Mouse (Mus musculus) forebrain, embryonic 11.5 days (tissue): ENCODE results near the gene Bicd1. TPM values are rescaled to one million over a fixed set of nuclear protein-coding genes. Genes with fewer than 3 reads are reported as not detected.
A peak's percentile ranks its signal among the peaks of the same experiment; 100 is the strongest.
"Not testable (repeated sequence)": the region's sequence is repeated elsewhere in the genome, so short reads cannot be mapped to it uniquely, and the experiment has no call there.

Experiments
- ATAC-seq: fragments of 200-750 bp; cut with Nextera tagmentation; replicated peaks from 2 replicates; pipeline ENCODE4 v1.8.0; 2017; ENCODE audit warnings: moderate TSS enrichment; ENCODE audit not compliant: low FRiP score
- DNase-seq: peaks from one replicate; pipeline ENCODE4 v3.0.0-alpha.2; 2017; ENCODE audit warnings: low spot score
- H3K27ac ChIP-seq: fragments of 300-500 bp; sonication (generic); 2 replicates; pipeline ENCODE4 v1.5.1; 2014; ENCODE audit warnings: low read depth, low read length
- H3K27me3 ChIP-seq: fragments of 300-500 bp; sonication (generic); 2 replicates; pipeline ENCODE4 v1.6.1; 2014; ENCODE audit warnings: mild to moderate bottlenecking, low read length, mixed read lengths; ENCODE audit not compliant: control insufficient read depth, insufficient read depth
- H3K36me3 ChIP-seq: fragments of 300-500 bp; sonication (generic); 2 replicates; pipeline ENCODE4 v1.6.1; 2014; ENCODE audit warnings: mild to moderate bottlenecking, low read length, moderate library complexity, mixed read lengths; ENCODE audit not compliant: control insufficient read depth, insufficient read depth
- H3K4me1 ChIP-seq: fragments of 300-500 bp; sonication (generic); replicated peaks from 2 replicates; pipeline ENCODE4 v1.6.1; 2014; ENCODE audit warnings: low read length, mixed read lengths; ENCODE audit not compliant: control insufficient read depth, insufficient read depth
- H3K4me2 ChIP-seq: fragments of 300-500 bp; sonication (generic); 2 replicates; pipeline ENCODE4 v1.6.1; 2014; ENCODE audit warnings: low read depth, mild to moderate bottlenecking, low read length, moderate library complexity, mixed read lengths; ENCODE audit not compliant: severe bottlenecking
- H3K4me3 ChIP-seq: fragments of 300-500 bp; sonication (generic); 2 replicates; pipeline ENCODE4 v1.5.1; 2014; ENCODE audit warnings: low read depth, low read length
- H3K9ac ChIP-seq: fragments of 300-500 bp; sonication (generic); 2 replicates; pipeline ENCODE4 v1.6.1; 2014; ENCODE audit warnings: low read length
- H3K9me3 ChIP-seq: fragments of 300-500 bp; sonication (generic); 2 replicates; pipeline ENCODE4 v1.6.1; 2016; ENCODE audit warnings: low read length, mixed read lengths; ENCODE audit not compliant: control insufficient read depth
- WGBS: fragments of 180-500 bp; shearing (Covaris S2); extraction: QIAGEN DNeasy Blood & Tissue Kit; methylation state at CpG from one replicate; pipeline ENCODE4 v1.1.7; 2014; 5-methylcytosine and 5-hydroxymethylcytosine counted together
- polyA plus RNA-seq: library from polyadenylated mRNA; unstranded; fragments of >200 nt; fragmentation: Nextera tagmentation; extraction: Ambion mirVana; gene quantifications from 2 replicates; pipeline ENCODE4 v1.2.1, GENCODE M21; 2014

Gene Bicd1
- polyA plus RNA-seq = 19.5 and 22.4 TPM in 2 replicates

GRCm38 (mm10) chr6:149408833-149409332 lies at the start of gene Bicd1:
TSS of gene Bicd1 (plus strand) at chr6:149408886.
- no peaks in the 10 kb centered on the region for H3K9me3 ChIP-seq
- peak within 1 kb of the TSS; percentile 50 for H3K4me2 ChIP-seq
- DNase-seq (peak; percentile 91), ATAC-seq (peak; percentile 99)
- 1% methylated on average over 30 of the region's 30 CpGs for WGBS
- peak within 1 kb of the TSS; percentile 78 for H3K27ac ChIP-seq
- H3K27me3 ChIP-seq = no peaks in the 10 kb centered on the region
- H3K4me1 ChIP-seq = no peaks in the 10 kb centered on the region
- no peaks in the 10 kb centered on the region for H3K36me3 ChIP-seq
- H3K9ac ChIP-seq = peak within 1 kb of the TSS; percentile 84
- H3K4me3 ChIP-seq = peak within 1 kb of the TSS; percentile 73

- H3K9me3 ChIP-seq = not testable (repeated sequence)
Observed at GRCm38 (mm10) chr6:149362533-149362932, 46.2 kb upstream of the Bicd1 start.

GRCm38 (mm10) chr6:149365975-149366374 lies 42.7 kb upstream of the Bicd1 start:
- H3K4me2 ChIP-seq, H3K4me1 ChIP-seq, H3K4me3 ChIP-seq, H3K27me3 ChIP-seq, DNase-seq, H3K36me3 ChIP-seq, H3K9me3 ChIP-seq, ATAC-seq, H3K9ac ChIP-seq, H3K27ac ChIP-seq: not testable (repeated sequence)
- WGBS = 79% methylated on average over 2 of the region's 2 CpGs

More at GRCm38 (mm10) chr6:149362533-149362932, 46.2 kb upstream of the Bicd1 start:
- not testable (repeated sequence) for H3K4me2 ChIP-seq, H3K9ac ChIP-seq, H3K27ac ChIP-seq, H3K27me3 ChIP-seq, H3K4me3 ChIP-seq, DNase-seq, H3K36me3 ChIP-seq, H3K4me1 ChIP-seq, ATAC-seq
- 95% methylated on average over 20 of the region's 20 CpGs for WGBS

GRCm38 (mm10) chr6:149366403-149366802 lies 42.3 kb upstream of the Bicd1 start:
- Histone ChIP-seq H3K9ac (no peak overlapping the region), H3K27ac (no peak overlapping the region), H3K9me3 (no peaks in the 10 kb centered on the region), H3K4me3 (no peak overlapping the region), H3K4me2 (no peak overlapping the region), H3K27me3 (no peaks in the 10 kb centered on the region), H3K36me3 (no peaks in the 10 kb centered on the region), H3K4me1 (no peaks in the 10 kb centered on the region)
- DNase-seq = no peak
- WGBS = 85% methylated on average over 2 of the region's 2 CpGs
- no peak for ATAC-seq

- Histone ChIP-seq H3K4me1 (no peaks in the 10 kb centered on the region), H3K36me3 (no peaks in the 10 kb centered on the region), H3K9me3 (no peaks in the 10 kb centered on the region), H3K9ac (no peak overlapping the region), H3K4me3 (no peak overlapping the region), H3K27me3 (no peaks in the 10 kb centered on the region), H3K27ac (no peak overlapping the region), H3K4me2 (no peak overlapping the region)
- no peak for DNase-seq
- WGBS = 67% methylated on average over 2 of the region's 2 CpGs
- peak; percentile 58; the same call in 1 of the 2 replicates for ATAC-seq
Observed at GRCm38 (mm10) chr6:149374986-149375457, 33.7 kb upstream of the Bicd1 start.

- Histone ChIP-seq H3K36me3 (no peaks in the 10 kb centered on the region), H3K27ac (no peak overlapping the region), H3K27me3 (no peaks in the 10 kb centered on the region), H3K4me3 (no peak overlapping the region), H3K4me1 (no peaks in the 10 kb centered on the region), H3K9me3 (no peaks in the 10 kb centered on the region), H3K4me2 (no peak overlapping the region), H3K9ac (no peak overlapping the region)
- ATAC-seq (no peak), DNase-seq (no peak)
- 83% methylated on average over 2 of the region's 2 CpGs for WGBS
Observed at GRCm38 (mm10) chr6:149383531-149383930, 25.2 kb upstream of the Bicd1 start.

- 62% methylated on average over 3 of the region's 3 CpGs for WGBS
Observed at GRCm38 (mm10) chr6:149386389-149386788, 22.3 kb upstream of the Bicd1 start.

GRCm38 (mm10) chr6:149389626-149390025 lies 19.1 kb upstream of the Bicd1 start:
- 91% methylated on average over 2 of the region's 2 CpGs for WGBS
- H3K9me3 ChIP-seq, ATAC-seq: not testable (repeated sequence)

More at GRCm38 (mm10) chr6:149386389-149386788, 22.3 kb upstream of the Bicd1 start:
- no peak for DNase-seq
- H3K27me3 ChIP-seq = no peaks in the 10 kb centered on the region
- ATAC-seq = no peak
- H3K4me2 ChIP-seq = no peak overlapping the region
- no peaks in the 10 kb centered on the region for H3K36me3 ChIP-seq
- no peak overlapping the region for H3K27ac ChIP-seq
- H3K9me3 ChIP-seq = no peaks in the 10 kb centered on the region
- no peak overlapping the region for H3K9ac ChIP-seq
- H3K4me3 ChIP-seq = no peak overlapping the region
- H3K4me1 ChIP-seq = no peaks in the 10 kb centered on the region

GRCm38 (mm10) chr6:149399396-149399795 lies 9.3 kb upstream of the Bicd1 start:
- ATAC-seq (no peak), DNase-seq (no peak)

More at GRCm38 (mm10) chr6:149389626-149390025, 19.1 kb upstream of the Bicd1 start:
- DNase-seq, H3K4me1 ChIP-seq, H3K27me3 ChIP-seq, H3K36me3 ChIP-seq, H3K27ac ChIP-seq, H3K4me3 ChIP-seq, H3K9ac ChIP-seq, H3K4me2 ChIP-seq: not testable (repeated sequence)

More at GRCm38 (mm10) chr6:149399396-149399795, 9.3 kb upstream of the Bicd1 start:
- no peak overlapping the region for H3K27ac ChIP-seq
- no peaks in the 10 kb centered on the region for H3K36me3 ChIP-seq
- H3K4me2 ChIP-seq = no peak overlapping the region
- H3K9ac ChIP-seq = no peak overlapping the region
- no peaks in the 10 kb centered on the region for H3K9me3 ChIP-seq
- no peaks in the 10 kb centered on the region for H3K27me3 ChIP-seq
- H3K4me1 ChIP-seq = no peaks in the 10 kb centered on the region
- no peak overlapping the region for H3K4me3 ChIP-seq
